Mouse (Mus musculus) A20 (cell line): ENCODE measurements around the gene Wnt5b.
A peak's percentile ranks its signal among the peaks of the same experiment; 100 is the strongest.

Source experiments
- DNase-seq: peaks from one replicate; pipeline ENCODE4 v3.0.0-alpha.2; 2011; ENCODE audit warnings: low read depth, low spot score

The Wnt5b gene

DNA sequence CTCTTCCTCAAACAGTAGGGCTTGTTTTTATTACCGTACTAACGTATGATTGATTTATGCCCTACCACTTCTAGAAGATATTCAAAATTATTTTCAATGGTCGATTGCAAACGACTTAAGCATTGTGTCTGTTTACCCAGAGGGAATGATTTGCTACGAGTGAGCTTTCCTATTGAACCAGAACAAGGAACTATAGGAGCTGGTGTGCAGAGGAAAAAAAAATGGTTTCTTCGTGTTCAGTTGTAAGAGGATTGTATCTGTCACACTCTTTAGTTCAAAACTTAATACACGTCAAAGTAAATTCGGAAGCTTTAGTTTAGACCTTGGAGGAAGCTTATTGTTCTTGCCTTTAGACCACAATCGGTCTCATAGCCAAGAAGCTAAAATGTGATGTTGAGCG, 155.1 kb downstream of the Wnt5b start:
- no peak for DNase-seq

DNA sequence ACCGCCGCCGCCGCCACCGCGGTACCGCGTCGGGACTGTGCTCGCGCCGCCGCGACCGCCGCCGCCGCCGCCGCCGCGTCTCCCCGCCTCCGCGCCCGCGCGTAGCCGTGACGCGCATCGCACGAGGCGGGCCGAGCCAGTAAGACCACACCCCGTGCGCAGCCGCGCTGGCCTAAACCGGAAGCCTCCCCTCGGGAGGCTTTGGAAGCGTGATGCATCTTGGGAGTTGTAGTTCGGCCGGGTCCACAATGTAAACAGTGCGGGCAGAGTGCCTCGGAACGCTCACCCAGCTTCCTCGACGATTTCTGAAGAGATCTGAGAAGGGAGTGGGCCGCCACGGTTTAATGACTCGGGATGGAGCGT, 155.5 kb downstream of the Wnt5b start:
- peak; percentile 97 for DNase-seq

DNA sequence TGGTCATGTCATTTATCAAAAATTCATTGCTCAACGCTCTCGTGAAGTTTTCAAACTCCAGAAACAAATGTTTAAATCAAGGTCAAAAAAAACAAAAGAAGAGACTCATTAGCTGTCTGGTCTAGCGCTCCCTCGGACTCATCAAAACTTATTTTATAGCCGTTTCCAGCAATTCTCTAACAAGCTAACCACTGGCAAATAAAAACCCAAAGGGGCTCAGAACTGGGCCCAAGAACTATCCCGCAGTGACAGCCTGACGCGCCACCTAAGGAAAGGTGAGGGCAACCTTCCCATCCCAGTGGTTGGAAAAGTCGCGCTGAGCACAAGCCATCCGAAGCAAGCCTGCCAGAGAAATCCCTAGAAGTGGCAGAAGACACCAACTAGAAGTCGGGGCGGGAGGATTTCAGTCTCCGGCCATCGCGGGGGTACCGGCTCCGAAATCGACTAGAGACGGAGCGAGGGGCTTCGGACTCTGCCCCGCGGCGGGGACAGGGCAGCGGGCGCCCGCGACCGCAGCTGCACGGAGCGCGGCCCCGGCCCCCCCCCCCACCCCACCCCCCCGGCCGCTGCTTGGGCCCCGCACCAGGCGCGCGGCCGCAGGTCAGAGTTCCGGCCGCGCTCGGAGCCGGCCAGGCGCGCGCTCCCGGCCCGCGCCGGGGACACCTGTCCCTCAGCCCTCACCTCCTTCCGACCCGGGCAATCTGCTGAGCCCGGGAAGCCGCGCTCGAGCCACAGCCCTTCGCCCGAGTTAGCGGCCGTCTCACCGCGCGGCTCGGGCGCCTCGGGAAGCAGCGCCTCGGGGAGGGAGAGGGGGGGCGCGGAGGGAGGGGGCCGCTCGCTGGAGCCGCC, 156.1 kb downstream of the Wnt5b start:
- peak; percentile 59 for DNase-seq

DNA sequence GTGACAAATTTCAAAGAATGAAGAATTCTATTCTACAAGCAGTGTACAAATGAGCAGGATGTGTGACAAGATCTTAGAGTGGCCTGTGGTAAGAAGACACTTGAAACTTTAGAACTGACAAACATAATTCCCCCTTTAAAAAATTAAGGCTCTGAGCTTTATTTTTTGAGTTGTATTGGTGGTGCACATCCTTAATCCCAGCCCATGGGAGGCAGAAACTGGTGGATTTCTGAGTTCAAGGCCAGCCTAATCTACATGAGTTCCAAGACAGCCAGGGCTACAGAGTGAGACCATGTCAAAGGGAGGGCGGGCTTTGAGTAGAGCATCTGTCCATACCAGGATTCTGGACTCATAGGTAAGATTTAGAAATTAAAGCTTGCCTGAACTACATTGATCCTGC, 157.3 kb downstream of the Wnt5b start:
- DNase-seq, result no peak

DNA sequence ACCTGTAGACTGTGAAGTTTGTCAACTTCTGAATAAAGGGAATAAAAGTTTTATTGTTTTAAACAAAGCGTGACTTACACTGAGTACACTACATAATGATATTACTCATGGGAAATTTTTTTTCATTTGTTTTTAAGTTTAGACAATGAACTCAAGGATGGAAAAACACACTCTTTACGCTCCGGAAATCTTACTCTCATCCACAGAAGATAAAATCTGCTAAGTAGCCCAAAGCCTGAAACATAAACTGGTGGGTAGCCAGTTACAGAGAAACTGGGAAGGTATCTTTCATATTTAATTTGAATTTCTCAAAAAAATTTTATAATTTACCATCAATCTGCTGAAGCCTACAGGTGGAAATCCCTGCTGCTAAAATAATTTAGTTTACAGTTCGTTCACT, 157.7 kb downstream of the Wnt5b start:
- DNase-seq, result no peak

DNA sequence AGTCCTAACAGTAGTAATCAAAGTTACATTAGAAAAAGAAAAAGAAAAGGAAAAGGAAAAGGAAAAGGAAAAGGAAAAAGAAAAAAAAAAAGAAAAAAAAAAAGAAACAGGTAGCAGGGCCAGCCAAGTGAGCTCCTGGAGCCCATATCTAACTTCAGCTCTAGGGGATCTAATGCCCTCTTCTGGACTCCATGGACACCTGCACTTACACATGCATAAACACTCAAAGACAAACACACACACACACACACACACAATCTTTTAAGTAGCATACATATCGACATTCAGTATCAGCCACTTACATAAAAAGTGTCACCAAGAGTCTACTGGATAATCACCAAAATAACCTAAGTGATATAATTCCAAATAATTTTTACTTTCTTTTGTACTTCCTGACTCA, 158.5 kb downstream of the Wnt5b start:
- DNase-seq, result peak; percentile 38
